8 mouse cellular contexts compared by ENCODE assay signal in the genomic region with DNA sequence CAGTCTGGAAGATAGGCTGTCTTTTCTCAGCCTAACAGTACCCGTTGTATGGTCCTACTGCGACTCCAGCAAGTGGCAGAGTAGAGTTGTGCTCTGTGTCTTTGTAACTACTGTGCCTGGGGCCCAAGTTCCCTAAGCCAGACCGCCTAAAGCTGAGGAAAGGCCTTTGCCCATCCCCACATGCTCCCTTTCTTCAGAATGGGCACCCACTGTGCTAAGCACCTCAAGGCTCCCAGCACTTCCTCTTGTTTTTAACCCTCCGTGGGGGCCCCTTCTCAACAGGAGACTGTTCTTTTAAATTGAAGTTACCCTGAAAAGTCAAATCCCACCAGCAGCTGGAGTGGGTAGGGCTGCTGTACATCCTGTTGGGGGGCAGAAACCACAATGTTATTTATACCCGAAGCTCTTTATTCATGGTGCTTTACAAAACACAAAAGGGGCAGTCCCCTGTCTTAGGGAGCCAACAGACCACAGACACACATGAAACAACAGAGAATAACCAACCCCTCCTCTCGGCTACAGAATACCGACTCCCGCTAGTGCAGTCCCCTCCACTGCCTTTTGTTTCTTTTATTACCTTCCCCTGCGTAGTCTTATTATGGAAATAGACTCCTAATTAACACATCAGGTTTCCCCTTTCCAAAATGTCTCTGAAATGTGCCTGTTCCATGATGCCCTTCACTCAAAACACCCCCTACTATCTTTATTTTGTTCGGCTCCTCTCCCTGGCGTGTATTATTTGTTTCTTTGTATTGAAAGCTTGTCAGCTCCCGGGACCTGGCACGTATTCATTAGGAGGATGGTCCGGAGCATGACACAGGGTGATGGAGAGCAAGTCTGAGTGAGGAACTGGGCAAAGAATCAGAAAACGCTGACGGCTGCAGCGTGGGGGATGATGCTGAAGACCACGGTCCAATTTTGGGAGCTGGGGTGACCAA.
DNase-seq lines count a peak whose midpoint lies in the region; ATAC-seq and TF ChIP-seq lines count a peak whose summit lies in the region.

No protein-coding gene starts in this region.

- no peaks in the 10 kb centered on the region for H3K27me3 ChIP-seq in heart, embryonic 16.5 days (ENCODE audit: control insufficient read depth, insufficient read depth, low read length)
- no peaks in the 10 kb centered on the region for H3K27me3 ChIP-seq in limb, embryonic 15.5 days
- H3K27me3 ChIP-seq in midbrain, postnatal 0 days (ENCODE audit: insufficient read depth, low read length): no peaks in the 10 kb centered on the region

- no peak; the same call in 1 of the 2 replicates for ATAC-seq in heart, embryonic 16.5 days (replicated peaks; ENCODE audit: extremely low read depth, insufficient read depth, low FRiP score)
- ATAC-seq in limb, embryonic 15.5 days (ENCODE audit: insufficient number of reproducible peaks, low FRiP score, low TSS enrichment, low read depth): no peak
- peak; percentile 57; the same call in 1 of the 2 replicates for ATAC-seq in midbrain, postnatal 0 days (ENCODE audit: low FRiP score)

- H3K4me2 ChIP-seq in heart, embryonic 16.5 days (ENCODE audit: low read depth, low read length): peak overlapping the region; percentile 58
- peak overlapping the region; percentile 36 for H3K4me2 ChIP-seq in limb, embryonic 15.5 days
- H3K4me2 ChIP-seq in midbrain, postnatal 0 days (ENCODE audit: low read depth, low read length, poor library complexity, severe bottlenecking): peak overlapping the region; percentile 46

- TF ChIP-seq CTCF in midbrain, postnatal 0 days (IDR thresholded peaks at IDR 0.05): no peak

- H3K4me1 ChIP-seq in heart, embryonic 16.5 days (ENCODE audit: control insufficient read depth, insufficient read depth, low read length): peaks cover 6% of the 10 kb centered on the region
- peaks cover 18% of the 10 kb centered on the region for H3K4me1 ChIP-seq in limb, embryonic 15.5 days
- peaks cover 8% of the 10 kb centered on the region; the same call in 1 of the 2 replicates for H3K4me1 ChIP-seq in midbrain, postnatal 0 days (ENCODE audit: insufficient read depth, low read length)

- H3K27ac ChIP-seq in heart, embryonic 16.5 days (ENCODE audit: low read length): no peak overlapping the region
- H3K27ac ChIP-seq in limb, embryonic 15.5 days: no peak overlapping the region
- H3K27ac ChIP-seq in midbrain, postnatal 0 days (ENCODE audit: low read depth, low read length): no peak overlapping the region

- peaks cover 31% of the 10 kb centered on the region for H3K9me3 ChIP-seq in heart, embryonic 16.5 days (replicated peaks; ENCODE audit: control insufficient read depth, low read length)
- peaks cover 15% of the 10 kb centered on the region for H3K9me3 ChIP-seq in limb, embryonic 15.5 days
- H3K9me3 ChIP-seq in midbrain, postnatal 0 days (ENCODE audit: low read length): peaks cover 6% of the 10 kb centered on the region; the same call in 1 of the 2 replicates

- 35% methylated on average over 18 of the region's 18 CpGs for WGBS in heart, embryonic 16.5 days
- WGBS in limb, embryonic 15.5 days: 16% methylated on average over 18 of the region's 18 CpGs
- 3% methylated on average over 18 of the region's 18 CpGs for WGBS in midbrain, postnatal 0 days

- H3K4me3 ChIP-seq in heart, embryonic 16.5 days (ENCODE audit: low read length): peak overlapping the region; percentile 33
- peak overlapping the region; percentile 10; the same call in 1 of the 2 replicates for H3K4me3 ChIP-seq in limb, embryonic 15.5 days
- H3K4me3 ChIP-seq in midbrain, postnatal 0 days (ENCODE audit: low read depth, low read length): peak overlapping the region; percentile 10

- H3K36me3 ChIP-seq in heart, embryonic 16.5 days (ENCODE audit: control insufficient read depth, insufficient read depth): no peaks in the 10 kb centered on the region; the same call in 1 of the 2 replicates
- no peaks in the 10 kb centered on the region for H3K36me3 ChIP-seq in limb, embryonic 15.5 days
- no peaks in the 10 kb centered on the region for H3K36me3 ChIP-seq in midbrain, postnatal 0 days (ENCODE audit: insufficient read depth, low read length)

- peak; percentile 82 for DNase-seq in layer of hippocampus, adult 9-11 months
- no peak for DNase-seq in layer of hippocampus, adult 8-10 months (ENCODE audit: low spot score in 2 of 2)
- peak; percentile 59 for DNase-seq in embryo, embryonic 10 days (ENCODE audit: low spot score)
- peak; percentile 22 for DNase-seq in midbrain, postnatal 0 days (ENCODE audit: low spot score)
- peak; percentile 88 for DNase-seq in thymus, postnatal 0 days (ENCODE audit: low spot score)
- no peak for DNase-seq in ovary, postnatal 10 days (ENCODE audit: low spot score)

- no peak overlapping the region for H3K9ac ChIP-seq in heart, embryonic 16.5 days (ENCODE audit: low read length)
- no peak overlapping the region for H3K9ac ChIP-seq in limb, embryonic 15.5 days
- H3K9ac ChIP-seq in midbrain, postnatal 0 days (replicated peaks; ENCODE audit: low read length, poor library complexity, severe bottlenecking): no peak overlapping the region; the same call in 1 of the 2 replicates

Comparison
In these comparisons a context has a peak if more than half of its experiments do, and no peak if none do; other contexts are left out.
1. DNase-seq: peak in layer of hippocampus, adult 9-11 months (single experiment), embryo, embryonic 10 days (single experiment), midbrain, postnatal 0 days (single experiment) and thymus, postnatal 0 days (single experiment); none in layer of hippocampus, adult 8-10 months (0 of 2) and ovary, postnatal 10 days (single experiment).
2. Peak in every context shown above with its lines, with median percentiles within 50 percentile points of each other: H3K4me2 ChIP-seq and H3K4me3 ChIP-seq.